Mouse (Mus musculus) liver, embryonic 14 days (tissue): ENCODE results near the gene Zbtb20. TPM values are rescaled to one million over a fixed set of nuclear protein-coding genes. Genes with fewer than 3 reads are reported as not detected.

Source experiments
- polyA plus RNA-seq: library from polyadenylated mRNA; depleted of rRNA; stranded (reverse); fragments of >200 nt; gene quantifications from 2 replicates; pipeline ENCODE4 v1.2.3, GENCODE M21; 2012; rRNA removed

Gene Zbtb20
- polyA plus RNA-seq = 0.24 and 0.29 TPM in 2 replicates

GRCm38 (mm10) chr16:42875852-42875980 lies at the start of gene Zbtb20:
Gene Zbtb20 (plus strand): TSS chr16:42875881.

DNA sequence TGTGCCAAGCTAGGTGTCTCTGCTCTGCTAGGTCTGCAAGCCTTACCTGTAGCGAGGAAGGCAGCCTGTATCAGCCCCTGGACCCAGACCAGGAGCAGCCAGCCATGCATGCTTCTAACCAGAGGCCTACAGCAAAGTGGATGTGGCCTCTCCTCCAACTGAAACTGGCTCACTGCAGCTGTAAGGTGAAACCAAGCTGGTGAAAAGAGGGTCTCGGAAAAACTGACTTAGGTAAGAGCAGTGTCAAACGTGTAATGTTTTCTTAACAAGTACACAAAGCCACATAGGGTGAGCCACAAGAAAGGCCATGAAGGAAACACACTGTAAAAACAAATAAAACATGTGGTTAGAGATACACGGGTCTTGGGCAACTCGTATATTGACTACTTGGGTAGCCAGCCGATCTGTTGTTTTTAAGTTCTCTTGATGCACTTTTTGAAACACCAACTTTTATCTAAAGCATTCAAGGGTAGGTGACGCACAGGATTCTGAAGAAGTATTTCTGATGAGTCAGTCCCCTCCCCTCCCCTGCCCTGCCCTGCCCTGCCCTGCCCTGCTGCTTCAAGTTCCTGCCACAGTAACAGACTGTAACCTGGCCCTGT lies 788.4 kb downstream of the Zbtb20 start, which contains the start of gene Tigit:
Gene Tigit, minus strand, starts transcription at position 169 of the 602 bp plus-strand sequence.

